Mouse (Mus musculus) cerebellum, adult 11-12 months (tissue): ENCODE measurements around the gene Aamdc.

Experiments
- DNase-seq: peaks from one replicate; pipeline ENCODE4 v3.0.0; 2022

Gene Aamdc

GRCm38 (mm10) chr7:97500555-97501209, 78.6 kb downstream of the Aamdc start:
- peak; percentile 84 for DNase-seq
